Mouse (Mus musculus) layer of hippocampus, postnatal 14 days (tissue): ENCODE measurements around the gene Mllt6. TPM values are rescaled to one million over a fixed set of nuclear protein-coding genes. Genes with fewer than 3 reads are reported as not detected.
"Not testable (repeated sequence)": the region's sequence is repeated elsewhere in the genome, so short reads cannot be mapped to it uniquely, and the experiment has no call there.

Experiments
- DNase-seq, 2 experiments: peaks; one replicate each; pipeline ENCODE4 v3.0.0; 2021 to 2022; ENCODE audit warnings: low spot score in 2 of 2, mixed read lengths in 1 of 2
- total RNA-seq, 2 experiments: library from RNA; stranded (reverse); gene quantifications; 2 replicates each; pipeline ENCODE4 v1.2.3; 2021

Mllt6 gene
- total RNA-seq, 2 experiments from 2014 or later = 72.8 to 83.8 TPM

- DNase-seq = peak; percentile 65 to 85
Measured at GRCm38 (mm10) chr11:97694921-97695711, 31.9 kb downstream of the Mllt6 start.

GRCm38 (mm10) chr11:97695712-97696401, 32.6 kb downstream of the Mllt6 start:
- peak in 1 of 2 experiments; percentile 54 for DNase-seq

GRCm38 (mm10) chr11:97696669-97697068, 33.5 kb downstream of the Mllt6 start:
- DNase-seq = no peak

GRCm38 (mm10) chr11:97697199-97697890, 34.1 kb downstream of the Mllt6 start:
- DNase-seq = no peak

GRCm38 (mm10) chr11:97697891-97698529, 34.8 kb downstream of the Mllt6 start:
- no peak for DNase-seq

GRCm38 (mm10) chr11:97698741-97699611, 35.8 kb downstream of the Mllt6 start:
- DNase-seq = peak; percentile 45 to 53

GRCm38 (mm10) chr11:97699626-97700002, 36.4 kb downstream of the Mllt6 start:
- peak; percentile 78 to 86 for DNase-seq

GRCm38 (mm10) chr11:97700003-97700745, 37.0 kb downstream of the Mllt6 start, which contains the start of gene Pcgf2:
Pcgf2 (minus strand) TSS chr11:97700497.
- DNase-seq = peak; percentile 65 to 76

- DNase-seq = no peak
Measured at GRCm38 (mm10) chr11:97700746-97701580, 37.7 kb downstream of the Mllt6 start.

GRCm38 (mm10) chr11:97701581-97702392, 38.6 kb downstream of the Mllt6 start:
- DNase-seq = peak in 1 of 2 experiments; percentile 56

GRCm38 (mm10) chr11:97702393-97702745, 39.2 kb downstream of the Mllt6 start:
- DNase-seq = peak; percentile 94 to 96

- peak; percentile 99 to 100 for DNase-seq
Measured at GRCm38 (mm10) chr11:97703039-97703826, 40.0 kb downstream of the Mllt6 start, which contains the start of gene Psmb3. Psmb3 (plus strand) TSS chr11:97703399.

GRCm38 (mm10) chr11:97710067-97710466, 46.9 kb downstream of the Mllt6 start:
- DNase-seq = not testable (repeated sequence)

GRCm38 (mm10) chr11:97711200-97711900, 48.1 kb downstream of the Mllt6 start:
- no peak for DNase-seq

GRCm38 (mm10) chr11:97712286-97712685, 49.1 kb downstream of the Mllt6 start:
- DNase-seq = no peak

- DNase-seq = no peak
Measured at GRCm38 (mm10) chr11:97713896-97714295, 50.7 kb downstream of the Mllt6 start.
